Mouse (Mus musculus): ENCODE measurements around the gene Hmgb1.

DNA sequence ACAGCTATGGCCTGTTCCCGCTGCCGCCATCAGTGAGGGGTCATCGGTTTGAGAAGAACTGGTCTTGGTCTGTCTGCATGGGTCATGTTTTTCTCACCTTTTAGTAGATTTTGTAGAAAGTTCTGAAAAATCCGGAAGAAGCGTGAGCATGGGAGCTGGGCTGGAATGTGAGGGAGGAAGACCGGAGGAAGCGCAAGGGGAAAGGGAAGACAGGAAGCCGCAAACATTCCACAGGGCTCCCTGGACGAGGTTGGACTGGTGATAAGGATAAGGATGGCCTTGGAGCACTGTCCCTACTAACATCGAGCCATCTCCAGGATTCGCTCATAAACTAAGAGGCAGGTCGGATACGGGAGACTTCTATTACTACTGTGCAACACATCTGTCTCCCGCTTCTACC lies 185.8 kb downstream of the Hmgb1 start:
- TF ChIP-seq POLR2A (IDR thresholded peaks at IDR 0.05; ENCODE audit: control insufficient read depth, extremely low read depth, insufficient read depth, low read length, poor library complexity) (no peak), CTCF (IDR thresholded peaks at IDR 0.05; ENCODE audit: borderline replicate concordance, control insufficient read depth, extremely low read depth, insufficient read depth, low read length, poor library complexity) (no peak)

All from thymus, adult 2 months (tissue).